Mouse (Mus musculus) right cerebral cortex, postnatal 14 days (tissue): ENCODE results near the gene Tgoln1.
A peak's percentile ranks its signal among the peaks of the same experiment; 100 is the strongest.

Experiments
- DNase-seq: peaks from one replicate; pipeline ENCODE4 v3.0.0; 2022

Tgoln1 gene

GRCm38 (mm10) chr6:72593011-72593803, 23.6 kb downstream of the Tgoln1 start:
- DNase-seq = no peak

- DNase-seq = no peak
Observed at GRCm38 (mm10) chr6:72590111-72590510, 26.7 kb downstream of the Tgoln1 start.

- DNase-seq = no peak
Observed at GRCm38 (mm10) chr6:72588307-72588706, 28.5 kb downstream of the Tgoln1 start.

GRCm38 (mm10) chr6:72586701-72587100, 30.1 kb downstream of the Tgoln1 start:
- DNase-seq = no peak

- no peak for DNase-seq
Observed at GRCm38 (mm10) chr6:72584154-72584553, 32.6 kb downstream of the Tgoln1 start.

GRCm38 (mm10) chr6:72583211-72583839, 33.5 kb downstream of the Tgoln1 start:
- no peak for DNase-seq

- no peak for DNase-seq
Observed at GRCm38 (mm10) chr6:72581625-72582382, 35.0 kb downstream of the Tgoln1 start.

- no peak for DNase-seq
Observed at GRCm38 (mm10) chr6:72576041-72576440, 40.8 kb downstream of the Tgoln1 start.

- no peak for DNase-seq
Observed at GRCm38 (mm10) chr6:72571826-72572225, 45.0 kb downstream of the Tgoln1 start.

- DNase-seq = no peak
Observed at GRCm38 (mm10) chr6:72570644-72571397, 46.0 kb downstream of the Tgoln1 start.

GRCm38 (mm10) chr6:72568736-72569135, 48.1 kb downstream of the Tgoln1 start:
- no peak for DNase-seq

- DNase-seq = no peak
Observed at GRCm38 (mm10) chr6:72567508-72567907, 49.3 kb downstream of the Tgoln1 start.

- DNase-seq = peak; percentile 88
Observed at GRCm38 (mm10) chr6:72566044-72566443, 50.8 kb downstream of the Tgoln1 start.

GRCm38 (mm10) chr6:72565506-72565905, 51.3 kb downstream of the Tgoln1 start:
- DNase-seq = no peak

- no peak for DNase-seq
Observed at GRCm38 (mm10) chr6:72562894-72563293, 53.9 kb downstream of the Tgoln1 start.

- DNase-seq = no peak
Observed at GRCm38 (mm10) chr6:72562486-72562885, 54.3 kb downstream of the Tgoln1 start.

- no peak for DNase-seq
Observed at GRCm38 (mm10) chr6:72560801-72561200, 56.0 kb downstream of the Tgoln1 start.
